Mouse (Mus musculus): ENCODE data around the gene Tsnaxip1.

The Tsnaxip1 gene

DNA sequence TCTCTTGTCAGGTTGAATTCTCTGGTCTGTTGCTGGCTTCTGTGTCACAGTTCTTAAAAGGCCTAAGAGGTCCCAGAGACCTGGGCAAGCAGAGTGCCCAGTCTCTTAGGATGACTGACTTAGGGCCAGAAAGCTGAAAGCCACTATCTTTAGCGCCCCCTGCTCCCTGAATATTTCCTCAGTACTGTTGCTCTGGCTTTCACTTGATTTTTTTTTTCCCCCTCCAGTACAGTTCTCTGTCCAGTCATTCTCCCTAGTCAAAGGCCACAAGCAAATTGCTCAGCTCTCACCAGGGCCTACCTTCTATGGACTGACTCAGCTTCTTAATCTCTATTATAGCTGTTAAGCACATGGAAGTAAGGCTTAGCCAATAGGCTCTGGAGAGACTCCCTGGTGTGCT lies 34.4 kb downstream of the Tsnaxip1 start:
- peak; percentile 82 for DNase-seq (ENCODE audit: low read depth)

DNA sequence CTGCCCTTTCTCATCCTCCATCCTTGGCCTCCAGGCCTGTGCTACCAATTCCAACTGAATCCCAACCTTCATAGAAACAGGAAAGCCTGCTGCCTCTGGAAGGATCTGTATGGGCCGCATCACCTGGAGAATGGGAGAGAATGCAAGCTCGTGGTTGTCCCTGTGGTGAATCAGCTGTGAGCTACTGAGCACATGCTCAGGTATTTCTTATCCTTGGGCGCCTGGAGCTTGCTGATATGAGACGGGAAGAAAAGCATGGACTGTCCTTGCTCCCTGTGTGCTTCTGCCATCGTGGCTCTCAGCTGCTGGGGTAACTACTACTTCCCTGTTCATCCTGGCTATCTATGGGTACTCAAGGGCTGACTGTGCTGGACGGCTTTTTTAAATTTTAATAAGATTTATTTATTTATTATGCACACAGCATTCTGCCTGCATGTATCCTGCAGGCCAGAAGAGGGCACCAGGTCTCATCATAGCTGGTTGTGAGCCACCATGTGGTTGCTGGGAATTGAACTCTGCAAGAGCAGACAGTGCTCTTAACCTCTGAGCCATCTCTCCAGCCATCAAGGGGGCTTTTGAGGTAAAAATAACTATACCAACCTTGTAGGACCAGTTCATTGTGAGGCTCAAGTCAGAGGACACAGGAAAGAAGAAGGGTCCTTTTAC lies 39.0 kb downstream of the Tsnaxip1 start:
- peak; percentile 55 for DNase-seq (ENCODE audit: low read depth)

DNA sequence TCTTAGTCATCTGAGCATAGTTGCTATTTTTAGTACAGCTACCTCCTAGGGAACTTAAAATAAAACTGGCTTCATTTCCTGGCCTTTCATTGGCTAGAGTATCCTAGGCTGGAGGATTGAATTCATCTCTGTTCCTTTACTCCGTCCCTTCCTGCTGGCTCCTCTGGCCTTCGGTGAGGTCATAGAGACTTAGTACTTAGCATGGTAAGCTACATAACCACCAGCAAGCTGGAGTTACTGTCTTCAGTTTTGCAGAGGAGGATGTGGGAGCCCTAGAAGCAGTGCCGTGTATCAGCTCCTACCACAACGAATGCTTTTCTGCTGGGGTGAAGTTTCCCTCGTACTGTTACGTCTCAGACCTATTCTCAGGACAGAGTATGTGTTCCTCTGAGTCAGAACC lies 46.8 kb downstream of the Tsnaxip1 start:
- peak; percentile 28 for DNase-seq (ENCODE audit: low read depth)

DNA sequence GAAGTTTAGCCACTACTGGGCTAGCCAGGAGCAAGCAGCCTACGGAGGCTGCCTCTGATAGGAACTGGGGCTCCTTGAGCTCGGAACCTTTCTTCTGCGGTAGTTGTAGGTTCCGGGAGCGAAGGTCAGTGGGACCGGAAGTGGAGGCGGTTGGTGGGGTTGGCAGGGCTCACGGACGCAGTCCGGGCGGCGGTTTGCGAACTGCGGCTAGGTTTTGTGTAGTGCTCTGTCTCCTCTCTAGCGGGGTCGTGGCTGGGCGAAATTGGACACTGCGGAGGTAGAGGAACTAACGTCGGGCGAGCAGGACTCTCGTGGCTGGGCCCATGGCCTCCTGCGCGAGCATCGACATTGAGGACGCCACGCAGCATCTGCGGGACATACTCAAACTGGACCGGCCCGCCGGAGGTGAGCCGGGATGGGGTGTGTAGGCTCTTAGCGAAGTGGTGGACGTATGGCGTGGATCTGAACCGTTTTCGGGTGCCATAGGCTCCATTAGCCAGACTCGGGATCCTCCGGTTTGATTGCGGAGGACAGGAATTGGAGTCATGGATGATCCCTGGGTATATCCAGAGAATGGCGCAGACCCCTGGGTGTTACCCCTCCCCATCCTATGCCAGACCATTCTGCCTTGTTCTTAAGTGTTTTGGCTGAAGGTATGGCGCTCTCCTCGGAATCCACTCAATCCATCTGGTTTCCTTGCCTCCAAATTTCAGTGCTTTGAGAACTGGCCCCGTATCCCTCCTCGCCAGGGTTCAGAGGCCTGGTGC lies 53.4 kb downstream of the Tsnaxip1 start, which contains the start of gene Edc4:
Gene Edc4, plus strand, starts transcription at position 128 of the 767 bp plus-strand sequence.
- peak; percentile 89 for DNase-seq (ENCODE audit: low read depth)

DNA sequence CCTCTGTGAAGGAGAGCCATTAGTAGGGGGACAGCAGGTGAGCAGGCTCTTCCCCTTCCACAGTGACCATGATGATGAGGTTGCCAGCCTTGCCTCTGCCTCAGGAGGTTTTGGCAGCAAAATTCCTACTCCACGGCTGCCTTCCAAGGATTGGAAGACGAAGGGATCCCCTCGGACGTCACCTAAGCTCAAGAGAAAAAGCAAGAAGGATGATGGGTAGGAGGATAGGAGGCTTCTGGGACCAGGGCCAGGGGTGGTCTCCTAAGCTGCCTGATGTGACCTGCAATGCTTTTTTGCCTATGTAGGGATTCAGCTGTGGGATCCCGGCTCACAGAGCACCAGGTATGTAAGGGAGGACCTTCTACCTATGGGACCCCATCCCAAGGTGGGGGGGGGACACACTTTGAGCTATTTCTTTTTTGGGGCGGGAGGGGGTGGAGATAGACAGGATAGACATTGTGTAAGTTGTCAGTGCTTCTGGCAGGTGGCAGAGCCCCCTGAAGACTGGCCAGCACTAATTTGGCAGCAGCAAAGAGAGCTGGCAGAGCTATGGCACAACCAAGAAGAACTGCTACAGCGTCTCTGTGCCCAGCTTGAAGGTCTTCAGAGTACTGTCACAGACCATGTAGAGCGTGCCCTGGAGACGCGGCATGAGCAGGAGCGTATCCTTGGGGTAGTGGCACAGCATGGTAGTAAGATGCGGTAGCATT lies 62.4 kb downstream of the Tsnaxip1 start:
- no peak for DNase-seq (ENCODE audit: low read depth)

DNA sequence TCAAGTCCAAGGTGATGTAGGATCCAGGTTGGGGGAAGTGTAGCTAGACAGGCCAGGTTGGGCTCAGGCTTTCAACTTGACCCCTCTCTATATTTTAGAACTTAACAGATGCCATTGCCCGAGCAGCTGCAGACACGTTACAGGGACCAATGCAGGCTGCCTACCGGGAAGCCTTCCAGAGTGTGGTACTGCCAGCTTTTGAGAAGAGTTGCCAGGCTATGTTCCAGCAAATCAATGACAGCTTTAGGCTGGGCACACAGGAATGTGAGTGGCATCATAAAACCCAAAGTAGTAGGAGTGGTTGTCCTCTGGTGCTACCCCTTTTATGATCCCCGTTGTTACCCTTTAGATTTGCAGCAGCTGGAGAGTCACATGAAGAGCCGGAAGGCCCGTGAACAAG lies 63.3 kb downstream of the Tsnaxip1 start:
- DNase-seq (ENCODE audit: low read depth) = no peak

DNA sequence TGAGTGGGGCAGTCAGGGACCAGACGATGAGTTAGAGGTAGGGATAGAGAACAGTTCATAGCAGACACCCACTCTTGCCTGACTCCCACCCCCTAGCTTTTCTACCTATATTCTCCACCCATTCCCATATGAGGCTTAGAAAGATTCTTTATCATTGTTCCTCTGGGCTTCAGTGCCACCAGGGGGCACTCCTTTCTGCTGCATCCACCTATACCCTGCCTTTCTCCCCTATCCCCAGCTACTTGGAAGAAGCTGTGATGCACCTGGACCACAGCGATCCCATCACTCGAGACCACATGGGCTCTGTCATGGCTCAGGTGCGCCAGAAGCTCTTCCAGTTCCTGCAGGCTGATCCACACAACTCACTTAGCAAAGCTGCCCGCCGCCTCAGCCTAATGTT lies 64.9 kb downstream of the Tsnaxip1 start:
- peak; percentile 40 for DNase-seq (ENCODE audit: low read depth)

DNA sequence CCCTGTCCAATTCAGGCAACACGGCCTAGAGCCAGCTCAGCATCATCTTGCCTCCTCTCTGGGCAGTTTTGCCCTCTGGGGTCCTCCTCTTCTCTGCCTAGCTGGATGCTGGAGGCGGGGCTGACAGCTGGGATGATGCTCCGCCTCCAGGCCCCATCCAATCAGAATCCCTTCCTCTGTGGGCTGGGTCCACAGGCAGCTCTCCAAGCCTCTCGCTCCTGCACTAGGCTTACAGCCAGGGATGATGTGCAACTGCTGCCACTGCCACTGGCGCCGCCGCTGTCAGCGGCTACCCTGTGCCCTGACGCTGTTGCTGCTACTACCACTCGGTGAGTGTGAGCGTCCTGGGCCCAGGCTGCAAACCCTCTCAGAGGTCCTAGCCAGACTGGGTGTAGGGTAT lies 65.8 kb downstream of the Tsnaxip1 start, which contains the start of gene Nrn1l:
Gene Nrn1l, plus strand, starts transcription at position 229 of the 400 bp plus-strand sequence.
- DNase-seq (ENCODE audit: low read depth) = peak; percentile 24
